Mouse (Mus musculus) liver, embryonic 14.5 days (tissue): ENCODE data around the gene Sostdc1.

Experiments
- CTCF ChIP-seq: IDR thresholded peaks from 2 replicates; pipeline ENCODE4 v1.5.1; 2016; ENCODE audit warnings: antibody characterized with exemption, low read depth, control low read depth
- EP300 ChIP-seq: IDR thresholded peaks from 2 replicates; pipeline ENCODE4 v1.6.1; 2016; ENCODE audit warnings: antibody characterized with exemption, low read depth

DNA sequence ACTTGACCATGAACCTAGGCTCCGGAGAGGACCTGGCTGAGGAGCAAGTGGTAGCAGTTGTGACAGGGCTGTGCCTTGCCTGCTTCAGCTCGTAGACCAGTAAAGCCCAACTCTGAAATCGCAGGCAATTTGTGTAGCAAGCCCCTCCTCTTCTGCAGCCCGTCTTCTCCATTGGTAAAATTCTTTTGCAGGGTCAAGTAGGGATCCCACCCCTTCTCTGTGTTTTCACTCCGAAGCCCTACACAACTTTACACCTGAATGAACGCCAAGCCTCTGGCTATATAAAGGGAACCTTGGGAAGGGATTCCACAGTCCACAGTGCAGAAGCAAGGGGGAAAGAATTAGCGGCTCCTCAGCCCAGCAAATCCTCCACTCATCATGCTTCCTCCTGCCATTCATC is at the start of gene Sostdc1:
- TF ChIP-seq CTCF: no peak
- TF ChIP-seq EP300: no peak
